ENCODE assay signal across 1 mouse cellular context in the genomic region with DNA sequence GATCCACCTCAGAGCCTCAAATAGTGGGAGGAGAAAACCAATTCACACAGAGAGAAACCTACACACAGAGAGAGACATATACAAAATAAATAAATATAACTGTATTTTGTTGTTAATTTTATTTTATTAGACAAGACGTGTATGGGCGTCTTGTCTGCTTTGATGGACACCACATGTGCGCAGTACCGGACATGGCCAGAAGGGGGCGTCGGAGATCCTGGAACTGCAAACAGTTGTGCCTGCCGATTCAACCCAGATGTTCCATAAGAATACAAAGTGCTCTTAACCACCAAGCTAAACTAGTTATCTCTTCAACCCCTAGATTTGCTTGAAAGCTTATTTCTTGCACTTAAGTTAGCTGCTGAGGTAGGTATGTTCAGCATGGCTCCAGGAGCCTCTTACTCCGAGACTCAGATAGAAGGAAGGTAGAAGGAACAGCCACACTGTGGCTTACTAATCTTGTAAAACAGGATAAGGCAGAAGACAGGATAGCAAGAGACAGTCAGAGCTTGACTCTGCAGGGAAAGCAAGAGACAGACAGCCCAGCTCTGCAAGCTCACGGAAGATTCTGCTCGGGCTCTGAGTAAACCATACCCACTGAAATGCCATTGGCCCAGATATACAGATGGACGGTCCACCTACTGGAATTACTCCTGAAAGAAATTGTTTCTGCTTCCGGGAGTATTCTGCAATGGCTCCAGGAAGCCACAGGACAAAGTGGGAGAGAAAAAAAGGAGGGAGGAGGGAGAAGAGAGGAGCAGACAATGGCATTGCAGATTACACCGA.
TF ChIP-seq lines count a peak whose summit lies in the region.

No protein-coding gene starts in this region.

TF ChIP-seq in CH12.LX, 34 proteins besides CTCF, POLR2A, EP300 and RAD21:
- TF ChIP-seq TCF12 (IDR thresholded peaks at IDR 0.05; ENCODE audit: low read depth, low read length): no peak
- TF ChIP-seq IRF4 (IDR thresholded peaks at IDR 0.05; ENCODE audit: low read depth, low read length): no peak
- TF ChIP-seq BHLHE40 (IDR thresholded peaks at IDR 0.05; ENCODE audit: low read depth, low read length): no peak
- no peak for TF ChIP-seq UBTF (IDR thresholded peaks at IDR 0.05; ENCODE audit: low read depth, low read length)
- TF ChIP-seq SMC3 (IDR thresholded peaks at IDR 0.05; ENCODE audit: low read depth, low read length): peak; percentile 45
